Mouse (Mus musculus) mouse trophoblast stem cell (cell line): ENCODE measurements around the gene Dnajb13.

Source experiments
- in situ Hi-C, 2 experiments: fragments of 300-500 bp; cut with MseI, MboI; formaldehyde crosslinking; loops; 2 replicates in 1 of 2; 3 replicates in 1 of 2; pipeline ENCODE4 v1.15.1; 2025

The Dnajb13 gene

DNA sequence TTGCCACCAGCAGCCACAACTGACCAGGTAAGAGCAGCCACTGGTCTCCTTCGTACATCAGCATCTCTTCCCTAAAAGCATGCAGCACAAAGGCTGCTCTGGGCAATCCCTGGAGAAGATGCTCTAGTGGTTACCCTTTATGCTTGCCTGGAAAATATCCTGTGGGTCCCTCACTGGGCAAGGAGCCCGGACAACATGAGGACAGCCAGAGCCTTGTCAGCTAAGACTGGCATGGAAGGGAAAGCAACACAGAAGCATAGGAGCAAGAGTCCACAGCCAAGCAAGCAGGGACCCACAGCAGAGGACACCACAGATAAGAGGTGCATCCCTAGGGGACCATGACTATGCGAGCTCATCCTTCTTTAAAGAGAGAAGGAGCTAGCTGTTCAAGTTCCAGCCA is 54.9 kb downstream of the Dnajb13 start:
- in situ Hi-C loops: no loop called here

DNA sequence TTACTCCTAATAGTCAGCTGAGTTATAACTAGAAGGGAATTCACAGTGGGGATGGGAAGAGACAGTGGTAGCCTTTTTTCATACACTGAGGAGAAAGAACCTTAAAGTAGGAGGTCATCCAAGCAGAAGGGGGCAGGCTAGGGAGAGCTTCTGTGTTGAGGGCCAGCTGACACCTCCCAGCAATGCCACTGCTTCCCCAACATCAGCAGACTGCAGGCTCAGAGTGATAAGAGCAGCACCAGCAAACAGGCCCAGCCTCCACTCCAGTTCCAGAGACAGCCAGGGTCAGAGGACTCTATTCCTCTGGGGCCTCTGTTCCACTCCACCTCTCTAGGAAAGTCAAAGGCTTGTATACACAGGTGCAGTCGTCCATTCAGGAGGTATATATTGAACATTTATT is 56.6 kb downstream of the Dnajb13 start:
- in situ Hi-C loops: no loop called here
